Mouse (Mus musculus) liver, embryonic 14.5 days (tissue): ENCODE data around the gene Scp2. TPM values are rescaled to one million over a fixed set of nuclear protein-coding genes. Genes with fewer than 3 reads are reported as not detected.
"Not testable (repeated sequence)": the region's sequence is repeated elsewhere in the genome, so short reads cannot be mapped to it uniquely, and the experiment has no call there.

Source experiments
- ATAC-seq: fragments of 200-750 bp; cut with Nextera tagmentation; 2 replicates; pipeline ENCODE4 v1.8.0; 2017; ENCODE audit warnings: moderate number of reproducible peaks, mild to moderate bottlenecking, moderate library complexity; ENCODE audit not compliant: insufficient read depth
- DNase-seq, 3 experiments: peaks; one replicate each; pipeline ENCODE4 v3.0.0-alpha.2; 2012 to 2013; ENCODE audit warnings: low read depth in 3 of 3, low spot score in 3 of 3
- H3K27ac ChIP-seq: fragments of 300-500 bp; sonication (generic); 2 replicates; pipeline ENCODE4 v1.5.1; 2014; ENCODE audit warnings: moderate library complexity, mild to moderate bottlenecking, control low read depth, inconsistent platforms
- H3K27me3 ChIP-seq: fragments of 300-500 bp; sonication (generic); 2 replicates; pipeline ENCODE4 v1.6.1; 2014; ENCODE audit warnings: mild to moderate bottlenecking, low read length, moderate library complexity; ENCODE audit not compliant: control insufficient read depth, insufficient read depth
- H3K36me3 ChIP-seq: fragments of 300-500 bp; sonication (generic); replicated peaks from 2 replicates; pipeline ENCODE4 v1.6.1; 2014; ENCODE audit warnings: low read depth; ENCODE audit not compliant: control insufficient read depth, insufficient read depth
- H3K4me1 ChIP-seq, 2 experiments: fragments of 200-500 bp in 1 of 2; fragments of 300-500 bp in 1 of 2; sonication (generic) in 1 of 2; replicated peaks; 2 replicates each; pipeline ENCODE4 v1.6.1; 2012 to 2014; ENCODE audit warnings: antibody characterized with exemption in 1 of 2, inconsistent platforms in 1 of 2, low read length in 1 of 2; ENCODE audit not compliant: control insufficient read depth in 2 of 2, insufficient read depth in 2 of 2
- H3K4me2 ChIP-seq: fragments of 300-500 bp; sonication (generic); 2 replicates; pipeline ENCODE4 v1.6.1; 2014; ENCODE audit warnings: low read depth, mild to moderate bottlenecking, control low read depth, moderate library complexity
- H3K4me3 ChIP-seq, 2 experiments: fragments of 200-500 bp in 1 of 2; fragments of 300-500 bp in 1 of 2; sonication (generic) in 1 of 2; 2 replicates each; pipeline ENCODE4 v1.5.1; 2012 to 2014; ENCODE audit warnings: low read depth in 2 of 2, low read length in 2 of 2, mild to moderate bottlenecking in 2 of 2, control low read depth in 1 of 2, inconsistent platforms in 1 of 2, moderate library complexity in 1 of 2; ENCODE audit not compliant: insufficient read depth in 1 of 2
- H3K9ac ChIP-seq: fragments of 300-500 bp; sonication (generic); replicated peaks from 2 replicates; pipeline ENCODE4 v1.6.1; 2014; ENCODE audit warnings: mild to moderate bottlenecking, control low read depth, moderate library complexity
- H3K9me3 ChIP-seq: fragments of 300-500 bp; sonication (generic); 2 replicates; pipeline ENCODE4 v1.6.1; 2016; ENCODE audit warnings: low read length, mixed read lengths; ENCODE audit not compliant: control insufficient read depth
- CTCF ChIP-seq: IDR thresholded peaks from 2 replicates; pipeline ENCODE4 v1.5.1; 2016; ENCODE audit warnings: antibody characterized with exemption, low read depth, control low read depth
- EP300 ChIP-seq: IDR thresholded peaks from 2 replicates; pipeline ENCODE4 v1.6.1; 2016; ENCODE audit warnings: antibody characterized with exemption, low read depth
- WGBS: fragments of 180-500 bp; shearing (Covaris S2); extraction: QIAGEN DNeasy Blood & Tissue Kit; methylation state at CpG from one replicate; pipeline ENCODE4 v1.1.7; 2014; ENCODE audit not compliant: insufficient replicate concordance; 5-methylcytosine and 5-hydroxymethylcytosine counted together
- polyA plus RNA-seq, 2 experiments: library from polyadenylated mRNA; depleted of rRNA in 1 of 2; stranded (reverse) in 1 of 2; unstranded in 1 of 2; fragments of >200 nt; fragmentation: Nextera tagmentation in 1 of 2; extraction: Ambion mirVana in 1 of 2; gene quantifications; 2 replicates each; pipeline versions ENCODE4 v1.2.1 to v1.2.3; 2012 to 2014

The Scp2 gene
- polyA plus RNA-seq, 2 experiments, result 195 to 311 TPM

- Histone ChIP-seq H3K4me2 (no peak overlapping the region), H3K4me3 (no peak overlapping the region), H3K27ac (no peak overlapping the region), H3K9me3 (no peaks in the 10 kb centered on the region), H3K27me3 (no peaks in the 10 kb centered on the region), H3K9ac (no peak overlapping the region), H3K36me3 (no peaks in the 10 kb centered on the region), H3K4me1 (no peaks in the 10 kb centered on the region)
- no peak for ATAC-seq
- no peak for TF ChIP-seq EP300
- TF ChIP-seq CTCF, result no peak
- no peak for DNase-seq
These were observed 1.0 kb downstream of the Scp2 start for GRCm38 (mm10) chr4:108143778-108144177.

GRCm38 (mm10) chr4:108143178-108143577 is 1.6 kb downstream of the Scp2 start:
- ATAC-seq, H3K4me2 ChIP-seq, H3K36me3 ChIP-seq, H3K9ac ChIP-seq, H3K27ac ChIP-seq, H3K4me1 ChIP-seq, H3K27me3 ChIP-seq, DNase-seq, H3K4me3 ChIP-seq, H3K9me3 ChIP-seq: not testable (repeated sequence)
- TF ChIP-seq CTCF, result peak; percentile 19; the same call in 1 of the 2 replicates
- WGBS, result 62% methylated on average over 2 of the region's 2 CpGs

GRCm38 (mm10) chr4:108136938-108137337 is 7.9 kb downstream of the Scp2 start:
- Histone ChIP-seq H3K27ac (no peak overlapping the region), H3K27me3 (no peaks in the 10 kb centered on the region), H3K9ac (no peak overlapping the region), H3K4me2 (no peak overlapping the region), H3K9me3 (no peaks in the 10 kb centered on the region), H3K36me3 (no peaks in the 10 kb centered on the region), H3K4me1 (no peaks in the 10 kb centered on the region), H3K4me3 (no peak overlapping the region)
- DNase-seq, result no peak
- TF ChIP-seq CTCF (no peak), EP300 (no peak)
- WGBS, result 62% methylated on average over 5 of the region's 5 CpGs
- ATAC-seq, result no peak

GRCm38 (mm10) chr4:108130452-108130851 is 14.3 kb downstream of the Scp2 start:
- ATAC-seq (no peak), DNase-seq (no peak)
- H3K4me2 ChIP-seq, result no peak overlapping the region
- no peaks in the 10 kb centered on the region for H3K27me3 ChIP-seq
- H3K4me1 ChIP-seq, result no peaks in the 10 kb centered on the region
- no peak overlapping the region for H3K4me3 ChIP-seq
- no peaks in the 10 kb centered on the region for H3K36me3 ChIP-seq
- WGBS, result 71% methylated on average over 3 of the region's 3 CpGs
- TF ChIP-seq EP300, result no peak
- no peak for TF ChIP-seq CTCF
- no peak overlapping the region for H3K9ac ChIP-seq
- no peak overlapping the region for H3K27ac ChIP-seq
- no peaks in the 10 kb centered on the region for H3K9me3 ChIP-seq

- H3K27ac ChIP-seq, result no peak overlapping the region
- H3K4me2 ChIP-seq, result no peak overlapping the region
- no peak overlapping the region for H3K4me3 ChIP-seq
- H3K4me1 ChIP-seq, result no peaks in the 10 kb centered on the region
- no peaks in the 10 kb centered on the region for H3K9me3 ChIP-seq
- no peak overlapping the region for H3K9ac ChIP-seq
- DNase-seq (no peak), ATAC-seq (no peak)
- no peaks in the 10 kb centered on the region for H3K27me3 ChIP-seq
- TF ChIP-seq EP300 (no peak), CTCF (no peak)
- WGBS, result 64% methylated on average over 2 of the region's 2 CpGs
- H3K36me3 ChIP-seq, result no peaks in the 10 kb centered on the region
These were observed 16.5 kb downstream of the Scp2 start for GRCm38 (mm10) chr4:108128339-108128738.

DNA sequence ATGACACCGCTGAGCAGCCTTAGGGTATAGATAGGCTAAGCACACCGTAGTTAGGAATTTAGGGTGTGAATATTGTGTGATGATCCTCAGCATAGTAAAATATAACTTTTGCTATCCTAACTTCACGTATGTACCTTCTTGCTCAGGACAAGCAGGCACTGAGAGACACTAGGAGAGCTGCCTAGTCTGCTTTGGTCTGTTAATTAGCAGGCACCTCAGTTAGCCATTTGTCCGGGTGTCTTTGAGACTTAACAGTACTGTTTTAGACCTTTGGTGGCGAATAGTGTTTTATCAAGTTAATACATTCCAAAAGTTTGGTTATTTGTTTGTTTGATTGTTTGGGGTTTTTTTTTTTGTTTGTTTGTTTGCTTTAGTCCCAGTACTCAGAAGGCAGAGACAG is 17.3 kb downstream of the Scp2 start:
- H3K9ac ChIP-seq, result no peak overlapping the region
- no peak for DNase-seq
- TF ChIP-seq EP300, result no peak
- TF ChIP-seq CTCF, result no peak
- H3K27me3 ChIP-seq, result no peaks in the 10 kb centered on the region
- no peak overlapping the region for H3K4me2 ChIP-seq
- ATAC-seq, result no peak
- no peak overlapping the region for H3K27ac ChIP-seq
- no peaks in the 10 kb centered on the region for H3K9me3 ChIP-seq
- WGBS, result 74% methylated on average over 5 of the region's 5 CpGs
- H3K4me3 ChIP-seq, result no peak overlapping the region
- H3K4me1 ChIP-seq, result no peaks in the 10 kb centered on the region
- no peaks in the 10 kb centered on the region for H3K36me3 ChIP-seq
